Mouse (Mus musculus) natural killer cell, adult 2 months (primary cell): ENCODE data around the gene Cxcl16.
"Not testable (repeated sequence)": the region's sequence is repeated elsewhere in the genome, so short reads cannot be mapped to it uniquely, and the experiment has no call there.

Source experiments
- DNase-seq, 2 experiments: peaks; one replicate each; pipeline ENCODE4 v3.0.0; 2022; ENCODE audit warnings: low spot score in 2 of 2

Cxcl16 gene

DNA sequence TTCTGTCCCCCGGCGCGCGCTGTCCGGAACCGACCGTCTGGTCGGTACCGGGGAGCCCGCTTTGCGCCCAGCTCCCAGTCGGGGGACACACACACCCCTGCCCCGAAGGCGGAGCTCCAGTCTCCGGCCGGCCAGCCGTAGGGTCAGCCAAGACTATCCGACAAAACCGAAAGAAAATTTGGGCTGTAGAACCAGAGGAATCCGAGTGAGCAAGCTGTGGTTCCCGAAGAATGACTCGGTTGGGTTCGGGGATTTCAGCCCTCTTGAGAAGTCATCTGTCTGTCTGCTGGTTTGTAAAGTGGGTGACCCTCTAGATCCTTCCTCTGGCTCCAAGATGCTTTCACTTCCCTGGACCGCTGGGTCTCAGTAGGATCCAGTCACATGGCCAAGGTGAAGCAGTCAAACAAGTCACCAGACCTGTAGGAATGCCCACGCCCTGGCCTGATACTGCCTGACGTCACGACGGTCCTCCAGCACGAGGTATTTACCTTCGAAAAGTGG lies at the start of gene Cxcl16:
TSS of gene Cxcl16 (minus strand) at position 384 of the 501 bp plus-strand sequence.
- peak; percentile 17 to 33 for DNase-seq

GRCm38 (mm10) chr11:70506962-70507515 lies 47.3 kb upstream of the Cxcl16 start:
- DNase-seq = no peak

- DNase-seq = peak; percentile 44 to 66
These were observed 46.6 kb upstream of the Cxcl16 start for GRCm38 (mm10) chr11:70506385-70506784.

GRCm38 (mm10) chr11:70504970-70505369 lies 45.2 kb upstream of the Cxcl16 start, which contains the start of gene Tm4sf5:
Gene Tm4sf5 (plus strand): TSS chr11:70505244.
- DNase-seq = no peak

DNA sequence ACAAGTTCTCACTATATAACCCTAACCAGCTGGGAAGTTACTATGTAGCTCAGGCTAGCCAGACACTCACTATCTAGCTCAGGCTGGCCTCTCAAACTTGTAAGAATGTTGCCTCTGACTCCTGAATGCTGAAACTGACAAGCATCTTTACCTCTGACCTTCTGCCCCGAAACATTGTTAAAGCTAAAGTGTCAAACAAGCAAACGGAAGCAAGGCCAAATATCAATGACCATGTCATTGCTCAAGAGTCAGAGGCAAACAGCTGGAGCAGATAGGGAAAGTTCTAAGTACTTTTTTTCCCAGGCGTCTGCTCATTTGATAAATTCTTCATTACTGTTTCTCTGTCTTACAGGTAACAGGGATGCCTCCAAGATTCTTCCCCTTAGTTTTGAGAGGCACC lies 42.2 kb upstream of the Cxcl16 start:
- no peak for DNase-seq

DNA sequence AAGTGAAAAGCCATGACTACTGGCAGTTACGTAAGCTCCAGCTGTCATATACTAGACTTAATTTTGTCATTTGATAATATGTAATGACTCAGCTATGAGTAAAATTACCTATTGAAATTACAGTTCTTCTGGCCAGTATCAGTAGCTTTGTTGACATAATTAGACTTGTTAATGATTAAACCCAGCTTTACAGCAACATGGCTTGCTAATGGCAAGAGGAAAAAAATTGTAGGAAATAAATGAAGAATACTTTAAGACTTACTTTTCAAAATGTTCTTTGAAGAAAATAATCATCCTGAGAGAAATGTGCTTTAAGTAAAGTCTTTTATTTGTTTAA lies 40.7 kb upstream of the Cxcl16 start:
- no peak for DNase-seq

- DNase-seq = no peak
These were observed 40.0 kb upstream of the Cxcl16 start for GRCm38 (mm10) chr11:70499566-70500475.

DNA sequence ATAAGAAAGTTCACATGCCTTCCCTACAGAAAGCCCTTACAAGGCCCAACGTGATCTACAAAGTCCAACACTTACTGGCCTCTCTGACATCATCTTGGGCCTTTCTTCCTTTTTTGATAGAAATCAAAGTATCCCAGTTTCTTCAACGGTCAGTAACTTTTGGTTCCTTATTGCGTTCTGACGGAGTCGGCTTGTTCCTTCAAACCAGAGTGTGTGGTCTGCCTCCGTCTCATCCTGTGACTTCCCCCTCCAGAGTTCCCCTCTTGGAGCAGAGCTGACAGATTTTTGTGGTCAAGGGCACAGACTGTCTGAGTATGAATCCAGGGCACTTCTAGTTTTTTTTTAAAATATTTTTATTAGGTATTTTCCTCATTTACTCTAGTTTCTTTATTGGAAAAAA lies 29.9 kb upstream of the Cxcl16 start:
- DNase-seq = no peak

- DNase-seq = no peak
These were observed 29.4 kb upstream of the Cxcl16 start for GRCm38 (mm10) chr11:70489138-70489537.

GRCm38 (mm10) chr11:70487816-70488215 lies 28.0 kb upstream of the Cxcl16 start:
- DNase-seq = no peak

DNA sequence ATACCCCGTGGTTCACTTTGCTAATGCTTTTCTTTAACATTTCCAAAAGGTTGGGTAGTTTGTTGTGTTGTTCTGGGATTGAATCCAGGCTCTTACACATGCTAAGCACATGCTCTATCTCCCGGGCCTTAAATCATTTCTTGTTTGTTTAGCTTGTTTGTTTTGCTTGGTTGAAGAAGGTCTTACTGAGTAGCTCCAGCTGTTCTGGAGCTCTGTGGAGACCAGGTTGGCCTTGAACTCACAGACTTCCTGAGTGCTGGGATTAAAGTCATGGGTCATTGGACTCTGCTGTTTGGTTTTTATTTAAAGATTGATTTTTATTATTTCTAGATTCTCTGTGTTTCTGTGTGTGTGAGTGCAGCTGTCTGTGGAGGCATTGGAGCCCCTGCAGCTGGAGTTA lies 25.7 kb upstream of the Cxcl16 start:
- DNase-seq = no peak

DNA sequence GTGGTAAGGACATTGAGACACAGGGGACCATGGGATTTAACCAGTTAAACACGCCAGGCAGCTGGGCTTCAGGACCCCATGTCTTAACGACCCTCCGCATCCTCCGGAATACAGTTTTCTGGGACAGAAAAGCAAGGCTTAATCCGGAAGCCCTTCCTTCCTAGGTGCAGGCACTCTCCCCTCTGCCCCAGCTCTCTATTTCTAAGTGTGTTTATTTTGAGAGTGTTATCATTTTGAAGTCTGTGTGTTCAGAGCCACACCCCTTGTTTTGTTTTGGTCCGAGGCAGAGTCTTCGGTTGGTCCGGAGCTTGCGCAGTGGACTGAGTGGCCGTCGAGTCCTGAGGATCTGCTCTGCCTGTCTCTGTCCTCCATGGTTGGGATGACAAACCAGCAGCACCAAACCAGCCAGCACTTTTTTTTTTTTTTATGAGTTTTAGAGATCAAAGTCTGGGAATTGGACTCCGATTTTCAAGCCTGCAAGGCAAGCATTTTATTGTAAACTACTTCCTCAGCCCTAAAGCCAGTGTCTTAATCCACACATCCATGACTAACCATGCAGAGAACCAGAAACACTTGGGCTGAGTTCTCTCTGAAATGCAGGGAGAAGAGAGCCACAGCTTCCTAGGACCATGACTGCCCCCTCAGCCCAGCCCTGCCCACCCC lies 15.2 kb upstream of the Cxcl16 start:
- no peak for DNase-seq

DNA sequence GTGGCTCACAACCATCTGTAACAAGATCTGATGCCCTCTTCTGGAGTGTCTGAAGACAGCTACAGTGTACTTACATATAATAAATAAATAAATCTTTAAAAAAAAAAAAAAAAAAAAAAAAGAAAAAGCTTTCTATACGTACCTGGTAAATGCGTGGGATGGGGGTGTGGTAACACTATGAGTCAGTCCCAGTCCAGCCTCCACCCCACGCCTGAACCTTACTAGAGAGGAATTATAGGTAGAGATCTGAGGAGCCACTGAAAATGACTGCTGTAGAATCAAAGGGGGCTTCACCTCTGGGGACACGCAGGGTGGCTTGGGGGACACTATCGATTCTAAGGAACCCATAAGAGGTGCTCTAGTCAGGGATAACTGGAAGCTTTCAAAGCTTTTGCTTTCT lies 13.5 kb upstream of the Cxcl16 start:
- DNase-seq = not testable (repeated sequence)

- DNase-seq = no peak
These were observed 12.9 kb upstream of the Cxcl16 start for GRCm38 (mm10) chr11:70472716-70473115.

DNA sequence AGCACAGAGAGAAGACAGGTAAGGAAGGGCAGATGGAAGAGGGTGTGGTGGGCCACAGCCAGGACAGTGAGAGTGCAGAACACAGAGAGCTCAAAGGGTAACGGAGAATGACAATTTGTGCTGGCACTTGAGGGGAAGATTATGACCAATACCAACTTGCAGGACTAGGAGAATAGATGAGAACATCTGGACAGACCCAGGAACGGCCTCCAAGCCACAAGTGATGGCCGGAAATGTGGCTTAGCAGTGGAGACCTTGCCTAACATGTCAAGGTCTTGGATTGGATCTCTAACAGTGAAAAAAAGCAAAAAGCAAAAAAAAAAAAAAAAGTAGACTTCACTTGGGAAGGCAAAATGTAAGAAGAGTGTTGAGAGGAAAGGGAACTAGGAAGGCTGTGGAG lies 10.0 kb upstream of the Cxcl16 start:
- no peak for DNase-seq

DNA sequence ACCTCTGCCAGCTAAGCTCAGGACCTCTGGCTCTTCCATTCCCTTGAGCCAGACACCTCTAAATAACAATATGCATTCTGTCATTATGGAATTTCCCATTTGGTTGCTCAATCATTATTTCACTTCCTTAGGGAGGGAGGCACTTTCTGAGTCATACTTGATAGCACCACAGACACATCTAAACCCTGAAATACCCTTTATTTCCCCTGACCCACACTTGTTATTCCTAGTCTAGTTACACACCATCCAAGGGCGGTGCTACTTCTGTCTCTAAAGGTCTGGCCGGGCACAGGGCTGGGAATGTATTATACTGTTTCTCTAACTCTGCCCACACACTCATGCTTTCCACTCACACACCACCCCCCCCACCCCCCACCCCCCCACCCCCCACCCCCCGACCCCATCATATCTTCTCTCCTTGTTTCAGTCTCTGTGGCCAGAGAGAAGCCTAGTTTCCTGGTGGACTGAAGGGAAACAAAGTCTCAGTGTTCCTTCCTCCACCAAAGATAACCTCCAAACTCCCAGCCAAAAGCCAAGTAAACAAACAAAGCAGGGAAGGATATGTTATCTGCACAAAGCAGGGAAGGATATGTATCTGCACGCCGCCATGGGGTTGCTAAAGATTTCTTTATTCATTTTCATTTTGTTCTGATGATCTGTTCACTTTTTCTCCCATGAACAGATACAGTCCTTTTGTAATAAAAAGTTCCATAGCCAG lies 8.3 kb upstream of the Cxcl16 start:
- no peak for DNase-seq

GRCm38 (mm10) chr11:70465824-70466223 lies 6.0 kb upstream of the Cxcl16 start:
- DNase-seq = no peak

- DNase-seq = no peak
These were observed 5.4 kb upstream of the Cxcl16 start for GRCm38 (mm10) chr11:70465211-70465610.

DNA sequence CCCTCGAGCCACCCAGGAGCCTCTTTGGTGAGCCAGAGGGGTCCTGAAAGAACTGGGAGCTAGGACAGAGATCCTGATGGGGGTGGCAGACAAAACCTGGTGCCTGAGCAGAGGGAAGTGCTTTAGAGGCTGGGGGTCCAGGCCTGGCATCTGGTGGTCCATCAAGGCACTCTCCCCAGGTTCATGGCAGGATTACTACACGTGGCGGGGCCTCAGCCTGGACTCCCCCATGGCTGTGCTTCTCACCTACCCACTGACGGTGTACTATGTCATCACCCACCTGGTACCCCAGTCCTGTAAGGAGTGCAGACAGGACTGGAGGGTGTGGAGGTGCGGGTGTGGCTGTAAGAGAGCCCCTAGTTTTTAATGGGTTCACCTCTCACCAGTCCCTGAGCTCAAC lies 4.2 kb upstream of the Cxcl16 start:
- no peak for DNase-seq

DNA sequence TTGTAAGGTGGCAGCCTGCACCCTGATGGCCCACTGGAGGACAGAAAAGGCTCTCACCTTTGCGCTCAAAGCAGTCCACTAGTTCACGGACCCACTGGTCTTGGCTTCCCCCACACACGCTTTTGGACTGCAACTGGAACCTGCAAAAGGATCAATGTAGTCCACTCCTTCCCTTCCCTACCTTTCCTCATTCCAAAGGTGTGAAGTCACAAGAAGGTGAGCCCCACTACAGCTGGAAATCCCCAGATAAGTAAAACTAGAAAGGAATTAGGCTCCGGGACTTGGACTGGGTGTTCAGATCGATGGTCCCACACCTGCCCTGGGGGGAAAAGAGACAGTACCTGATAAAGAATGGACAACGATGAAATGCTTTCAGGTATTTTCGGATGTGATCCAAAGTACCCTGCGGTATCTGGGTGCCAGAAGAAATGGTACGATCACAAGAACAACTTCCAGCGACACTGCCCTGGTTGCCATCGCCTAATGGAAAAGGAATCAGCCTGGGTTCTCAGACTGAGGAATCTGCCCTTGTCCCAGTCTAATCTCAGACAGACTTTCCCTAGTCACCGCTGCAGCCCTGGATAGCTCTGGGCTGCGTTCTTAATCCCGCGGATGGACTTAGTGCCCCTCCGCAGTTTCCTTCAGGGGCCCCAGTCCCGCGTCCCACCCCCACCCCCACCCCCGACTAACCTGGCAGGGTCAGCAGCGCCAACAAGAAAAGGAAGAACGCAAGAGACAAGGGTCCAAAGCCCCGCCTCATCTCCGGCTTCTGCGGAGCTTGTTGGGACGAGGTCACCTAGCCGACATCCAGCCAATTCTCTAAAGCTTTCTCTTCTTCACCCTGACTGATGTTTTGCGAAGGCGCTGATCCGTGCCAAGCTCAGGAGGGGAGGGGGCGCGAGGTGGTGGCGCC lies 840 bp downstream of the Cxcl16 start, which contains the start of gene Zmynd15:
TSS of gene Zmynd15 (plus strand) at position 746 of the 913 bp plus-strand sequence.
- DNase-seq = no peak
